21 mouse cellular contexts compared by ENCODE assay signal in genomic region chr10:123570616-123571188, GRCm38 (mm10).
A peak's percentile ranks its signal among the peaks of the same experiment; 100 is the strongest.
DNase-seq lines count a peak whose midpoint lies in the region; ATAC-seq lines count a peak whose summit lies in the region.
"Had no signal": no experiment of that assay in that cellular context is flagged by ENCODE, and none has a peak within 500 bp of the region (broad histone marks: within the 10 kb centered on the region; RNA-seq: fewer than 3 reads in every experiment).

No protein-coding gene starts in this region.

- 63% methylated on average over 10 of the region's 10 CpGs for WGBS in hindbrain, embryonic 11.5 days
- 73% methylated on average over 10 of the region's 10 CpGs for WGBS in hindbrain, embryonic 10.5 days
- WGBS in limb, embryonic 11.5 days: 80% methylated on average over 10 of the region's 10 CpGs
- 72% methylated on average over 10 of the region's 10 CpGs for WGBS in limb, embryonic 10.5 days
- 68% methylated on average over 10 of the region's 10 CpGs for whole genome bisulfite sequencing in neural tube, embryonic 15.5 days
- 83% methylated on average over 10 of the region's 10 CpGs for WGBS in forebrain, embryonic 15.5 days

- no peaks in the 10 kb centered on the region for H3K4me1 ChIP-seq in hindbrain, embryonic 11.5 days (replicated peaks; ENCODE audit: control insufficient read depth, insufficient read depth, low read length)
- H3K4me1 ChIP-seq in hindbrain, embryonic 10.5 days (replicated peaks): 0 out of 2 replicates have a peak, but pooled peaks cover 5% of the 10 kb centered on the region
- 0 out of 2 replicates have a peak, but pooled peaks cover 3% of the 10 kb centered on the region for H3K4me1 ChIP-seq in limb, embryonic 11.5 days (ENCODE audit: control insufficient read depth, insufficient read depth, low read length)
- peaks cover 25% of the 10 kb centered on the region for H3K4me1 ChIP-seq in limb, embryonic 10.5 days
- H3K4me1 ChIP-seq in neural tube, embryonic 15.5 days: 0 out of 2 replicates have a peak, but pooled peaks cover 5% of the 10 kb centered on the region
- H3K4me1 ChIP-seq in forebrain, embryonic 15.5 days: no peaks in the 10 kb centered on the region
- H3K4me1 ChIP-seq: stomach, embryonic 15.5 days had no signal

- H3K9me3 ChIP-seq in hindbrain, embryonic 11.5 days (ENCODE audit: control insufficient read depth, low read length): no peaks in the 10 kb centered on the region
- H3K9me3 ChIP-seq in hindbrain, embryonic 10.5 days: no peaks in the 10 kb centered on the region
- H3K9me3 ChIP-seq in limb, embryonic 11.5 days (ENCODE audit: control insufficient read depth, low read length): no peaks in the 10 kb centered on the region
- no peaks in the 10 kb centered on the region for H3K9me3 ChIP-seq in limb, embryonic 10.5 days (replicated peaks)
- H3K9me3 ChIP-seq in neural tube, embryonic 15.5 days (replicated peaks): no peaks in the 10 kb centered on the region
- no peaks in the 10 kb centered on the region for H3K9me3 ChIP-seq in forebrain, embryonic 15.5 days
- H3K9me3 ChIP-seq: embryonic facial prominence, embryonic 12.5 days; limb, embryonic 15.5 days; stomach, embryonic 15.5 days had no signal

- no peak overlapping the region for H3K9ac ChIP-seq in hindbrain, embryonic 11.5 days (ENCODE audit: low read depth, low read length)
- H3K9ac ChIP-seq in limb, embryonic 11.5 days (ENCODE audit: low read length): no peak overlapping the region
- H3K9ac ChIP-seq in neural tube, embryonic 15.5 days (replicated peaks): no peak overlapping the region
- H3K9ac ChIP-seq in forebrain, embryonic 15.5 days (replicated peaks): no peak overlapping the region
- H3K9ac ChIP-seq: embryonic facial prominence, embryonic 12.5 days; limb, embryonic 15.5 days; stomach, embryonic 15.5 days had no signal

- H3K4me3 ChIP-seq in hindbrain, embryonic 11.5 days (ENCODE audit: low read depth, low read length): no peak overlapping the region
- no peak overlapping the region for H3K4me3 ChIP-seq in hindbrain, embryonic 10.5 days
- no peak overlapping the region for H3K4me3 ChIP-seq in limb, embryonic 11.5 days (ENCODE audit: low read depth, low read length)
- H3K4me3 ChIP-seq in limb, embryonic 10.5 days: no peak overlapping the region
- H3K4me3 ChIP-seq in neural tube, embryonic 15.5 days (replicated peaks): no peak overlapping the region
- no peak overlapping the region for H3K4me3 ChIP-seq in forebrain, embryonic 15.5 days
- H3K4me3 ChIP-seq: embryonic facial prominence, embryonic 12.5 days; limb, embryonic 15.5 days; stomach, embryonic 15.5 days had no signal

- H3K27ac ChIP-seq in hindbrain, embryonic 11.5 days (ENCODE audit: low read depth, low read length): 0 out of 2 replicates have a peak overlapping the region, but pooled peaks have one; percentile 17
- no peak overlapping the region for H3K27ac ChIP-seq in hindbrain, embryonic 10.5 days
- no peak overlapping the region for H3K27ac ChIP-seq in limb, embryonic 11.5 days (replicated peaks; ENCODE audit: low read depth, low read length)
- H3K27ac ChIP-seq in limb, embryonic 10.5 days: no peak overlapping the region
- no peak overlapping the region for H3K27ac ChIP-seq in neural tube, embryonic 15.5 days (replicated peaks)
- no peak overlapping the region for H3K27ac ChIP-seq in forebrain, embryonic 15.5 days (replicated peaks)
- H3K27ac ChIP-seq: embryonic facial prominence, embryonic 12.5 days; limb, embryonic 15.5 days; stomach, embryonic 15.5 days had no signal

- H3K36me3 ChIP-seq in hindbrain, embryonic 11.5 days (ENCODE audit: control insufficient read depth, insufficient read depth, low read length): no peaks in the 10 kb centered on the region
- no peaks in the 10 kb centered on the region for H3K36me3 ChIP-seq in hindbrain, embryonic 10.5 days
- no peaks in the 10 kb centered on the region for H3K36me3 ChIP-seq in limb, embryonic 11.5 days (ENCODE audit: control insufficient read depth, insufficient read depth, low read length)
- no peaks in the 10 kb centered on the region for H3K36me3 ChIP-seq in limb, embryonic 10.5 days
- no peaks in the 10 kb centered on the region for H3K36me3 ChIP-seq in neural tube, embryonic 15.5 days
- no peaks in the 10 kb centered on the region for H3K36me3 ChIP-seq in forebrain, embryonic 15.5 days
- H3K36me3 ChIP-seq: embryonic facial prominence, embryonic 12.5 days; limb, embryonic 15.5 days; stomach, embryonic 15.5 days had no signal

- H3K27me3 ChIP-seq in hindbrain, embryonic 11.5 days (ENCODE audit: control insufficient read depth, insufficient read depth, low read length): no peaks in the 10 kb centered on the region
- H3K27me3 ChIP-seq in hindbrain, embryonic 10.5 days (ENCODE audit: insufficient read depth, poor library complexity, severe bottlenecking): no peaks in the 10 kb centered on the region
- H3K27me3 ChIP-seq in limb, embryonic 11.5 days (ENCODE audit: control insufficient read depth, insufficient read depth, low read length): no peaks in the 10 kb centered on the region
- H3K27me3 ChIP-seq in limb, embryonic 10.5 days (ENCODE audit: low read depth, poor library complexity, severe bottlenecking): no peaks in the 10 kb centered on the region
- no peaks in the 10 kb centered on the region for H3K27me3 ChIP-seq in neural tube, embryonic 15.5 days (replicated peaks)
- H3K27me3 ChIP-seq in forebrain, embryonic 15.5 days: no peaks in the 10 kb centered on the region
- H3K27me3 ChIP-seq: embryonic facial prominence, embryonic 12.5 days; limb, embryonic 15.5 days; stomach, embryonic 15.5 days had no signal

- no peak overlapping the region for H3K4me2 ChIP-seq in hindbrain, embryonic 11.5 days (replicated peaks; ENCODE audit: low read depth, low read length)
- H3K4me2 ChIP-seq in limb, embryonic 11.5 days (ENCODE audit: low read depth, severe bottlenecking): no peak overlapping the region
- no peak overlapping the region for H3K4me2 ChIP-seq in neural tube, embryonic 15.5 days
- no peak overlapping the region for H3K4me2 ChIP-seq in forebrain, embryonic 15.5 days (replicated peaks)
- H3K4me2 ChIP-seq: embryonic facial prominence, embryonic 12.5 days; limb, embryonic 15.5 days; stomach, embryonic 15.5 days had no signal

- ATAC-seq in hindbrain, embryonic 11.5 days (ENCODE audit: low FRiP score): peak; percentile 51; the same call in 1 of the 2 replicates
- peak; percentile 31; the same call in 1 of the 2 replicates for ATAC-seq in limb, embryonic 11.5 days (ENCODE audit: insufficient number of reproducible peaks, low FRiP score, low TSS enrichment, low read depth)
- ATAC-seq in neural tube, embryonic 15.5 days (ENCODE audit: low FRiP score): no peak
- no peak for ATAC-seq in forebrain, embryonic 15.5 days (replicated peaks)
- ATAC-seq: CD4-positive, CD25-positive, alpha-beta regulatory T cell, adult 4 months; inflammation-experienced regulatory T-cells, adult 6 months had no signal

- no peak for DNase-seq in hindbrain, embryonic 11.5 days (ENCODE audit: low spot score)
- no peak for DNase-seq in hindbrain, embryonic 10.5 days (ENCODE audit: low spot score)
- no peak for DNase-seq in limb, embryonic 11.5 days (ENCODE audit: low spot score)
- DNase-seq in limb, embryonic 10.5 days (ENCODE audit: low spot score): no peak
- DNase-seq in neural tube, embryonic 10.5 days (ENCODE audit: extremely low spot score, low spot score): peak; percentile 21
- no peak for DNase-seq in right cerebral cortex, postnatal 4 days
- DNase-seq: adrenal gland, postnatal 25 days; cerebellum, adult 9-10 months; gastrocnemius, postnatal 36 days; kidney, adult 2 months; kidney, postnatal 36 days; lung, adult 18-20 months; lung, postnatal 10 days; thymus, postnatal 36 days had no signal

Comparison
In these comparisons a context has a peak if more than half of its experiments do, and no peak if none do; other contexts are left out.
1. ATAC-seq: peak in hindbrain, embryonic 11.5 days (single experiment) and limb, embryonic 11.5 days (single experiment); none in neural tube, embryonic 15.5 days (single experiment) and forebrain, embryonic 15.5 days (single experiment).